Mouse (Mus musculus) kidney, adult 11 months (tissue): ENCODE data around the gene Fam240b.
"Not testable (repeated sequence)": the region's sequence is repeated elsewhere in the genome, so short reads cannot be mapped to it uniquely, and the experiment has no call there.

Experiments used
- DNase-seq: peaks from one replicate; pipeline ENCODE4 v3.0.0; 2022

Fam240b gene

GRCm38 (mm10) chr13:64497692-64498091 is at the start of gene Fam240b:
Gene Fam240b (minus strand): TSS chr13:64497792.
- DNase-seq: no peak

- DNase-seq: no peak
These were observed 32.5 kb upstream of the Fam240b start for GRCm38 (mm10) chr13:64530139-64530538.

- DNase-seq: no peak
These were observed 29.1 kb upstream of the Fam240b start for GRCm38 (mm10) chr13:64526515-64527285.

- DNase-seq: no peak
These were observed 16.7 kb upstream of the Fam240b start for GRCm38 (mm10) chr13:64514247-64514646.

- DNase-seq: no peak
These were observed 14.0 kb upstream of the Fam240b start for GRCm38 (mm10) chr13:64511616-64512015.

- no peak for DNase-seq
These were observed 9.8 kb upstream of the Fam240b start for GRCm38 (mm10) chr13:64507361-64507760.

- no peak for DNase-seq
These were observed 5.2 kb upstream of the Fam240b start for GRCm38 (mm10) chr13:64502833-64503232.

- no peak for DNase-seq
These were observed 4.0 kb downstream of the Fam240b start for GRCm38 (mm10) chr13:64493586-64493985.

GRCm38 (mm10) chr13:64489886-64490285 is 7.7 kb downstream of the Fam240b start:
- no peak for DNase-seq

- no peak for DNase-seq
These were observed 17.6 kb downstream of the Fam240b start for GRCm38 (mm10) chr13:64479960-64480359.

GRCm38 (mm10) chr13:64477968-64478367 is 19.6 kb downstream of the Fam240b start:
- no peak for DNase-seq

- DNase-seq: no peak
These were observed 29.7 kb downstream of the Fam240b start for GRCm38 (mm10) chr13:64467886-64468285.

- DNase-seq: no peak
These were observed 32.4 kb downstream of the Fam240b start for GRCm38 (mm10) chr13:64465166-64465565.

GRCm38 (mm10) chr13:64462581-64462980 is 35.0 kb downstream of the Fam240b start:
- DNase-seq: peak; percentile 28

GRCm38 (mm10) chr13:64458181-64458580 is 39.4 kb downstream of the Fam240b start:
- no peak for DNase-seq

- DNase-seq: not testable (repeated sequence)
These were observed 40.2 kb downstream of the Fam240b start for GRCm38 (mm10) chr13:64457225-64457978.

GRCm38 (mm10) chr13:64450001-64450794 is 47.4 kb downstream of the Fam240b start:
- no peak for DNase-seq

- no peak for DNase-seq
These were observed 48.9 kb downstream of the Fam240b start for GRCm38 (mm10) chr13:64448729-64449128.

GRCm38 (mm10) chr13:64447947-64448346 is 49.6 kb downstream of the Fam240b start:
- no peak for DNase-seq

GRCm38 (mm10) chr13:64445254-64445920 is 52.2 kb downstream of the Fam240b start:
- DNase-seq: no peak

- peak; percentile 31 for DNase-seq
These were observed 54.2 kb downstream of the Fam240b start for GRCm38 (mm10) chr13:64443263-64443894.

- no peak for DNase-seq
These were observed 57.0 kb downstream of the Fam240b start for GRCm38 (mm10) chr13:64440592-64440991.
